Mouse (Mus musculus) forebrain, embryonic 13.5 days (tissue): Measurements from ENCODE around the gene Glce. TPM values are rescaled to one million over a fixed set of nuclear protein-coding genes. Genes with fewer than 3 reads are reported as not detected.
A peak's percentile ranks its signal among the peaks of the same experiment; 100 is the strongest.

ENCODE experiments used
- ATAC-seq: fragments of 200-750 bp; cut with Nextera tagmentation; 2 replicates; pipeline ENCODE4 v1.8.0; 2017
- H3K27ac ChIP-seq: fragments of 300-500 bp; sonication (generic); 2 replicates; pipeline ENCODE4 v1.5.1; 2015; ENCODE audit warnings: inconsistent platforms, mild to moderate bottlenecking, moderate library complexity
- H3K27me3 ChIP-seq: fragments of 300-500 bp; sonication (generic); 2 replicates; pipeline ENCODE4 v1.6.1; 2015; ENCODE audit warnings: mild to moderate bottlenecking, inconsistent platforms
- H3K36me3 ChIP-seq: fragments of 300-500 bp; sonication (generic); 2 replicates; pipeline ENCODE4 v1.6.1; 2015; ENCODE audit warnings: mild to moderate bottlenecking, inconsistent platforms; ENCODE audit not compliant: poor library complexity, severe bottlenecking
- H3K4me1 ChIP-seq: fragments of 300-500 bp; sonication (generic); 2 replicates; pipeline ENCODE4 v1.6.1; 2015; ENCODE audit warnings: inconsistent platforms
- H3K4me2 ChIP-seq: fragments of 300-500 bp; sonication (generic); 2 replicates; pipeline ENCODE4 v1.6.1; 2015; ENCODE audit warnings: inconsistent platforms, mild to moderate bottlenecking, moderate library complexity
- H3K4me3 ChIP-seq: fragments of 300-500 bp; sonication (generic); 2 replicates; pipeline ENCODE4 v1.5.1; 2015; ENCODE audit warnings: mild to moderate bottlenecking, inconsistent platforms
- H3K9ac ChIP-seq: fragments of 300-500 bp; sonication (generic); 2 replicates; pipeline ENCODE4 v1.6.1; 2015; ENCODE audit warnings: mild to moderate bottlenecking, inconsistent platforms
- H3K9me3 ChIP-seq: fragments of 300-500 bp; sonication (generic); replicated peaks from 2 replicates; pipeline ENCODE4 v1.6.1; 2016; ENCODE audit warnings: inconsistent platforms
- WGBS: fragments of 180-500 bp; shearing (Covaris S2); methylation state at CpG from one replicate; pipeline ENCODE4 v1.1.7; 2015; 5-methylcytosine and 5-hydroxymethylcytosine counted together
- polyA plus RNA-seq: library from polyadenylated mRNA; unstranded; fragments of >200 nt; fragmentation: Nextera tagmentation; extraction: Ambion mirVana; gene quantifications from 2 replicates; pipeline ENCODE4 v1.2.1, GENCODE M21; 2015

The Glce gene
- polyA plus RNA-seq, 1 experiment from 2014 or later = 12.5 TPM

DNA sequence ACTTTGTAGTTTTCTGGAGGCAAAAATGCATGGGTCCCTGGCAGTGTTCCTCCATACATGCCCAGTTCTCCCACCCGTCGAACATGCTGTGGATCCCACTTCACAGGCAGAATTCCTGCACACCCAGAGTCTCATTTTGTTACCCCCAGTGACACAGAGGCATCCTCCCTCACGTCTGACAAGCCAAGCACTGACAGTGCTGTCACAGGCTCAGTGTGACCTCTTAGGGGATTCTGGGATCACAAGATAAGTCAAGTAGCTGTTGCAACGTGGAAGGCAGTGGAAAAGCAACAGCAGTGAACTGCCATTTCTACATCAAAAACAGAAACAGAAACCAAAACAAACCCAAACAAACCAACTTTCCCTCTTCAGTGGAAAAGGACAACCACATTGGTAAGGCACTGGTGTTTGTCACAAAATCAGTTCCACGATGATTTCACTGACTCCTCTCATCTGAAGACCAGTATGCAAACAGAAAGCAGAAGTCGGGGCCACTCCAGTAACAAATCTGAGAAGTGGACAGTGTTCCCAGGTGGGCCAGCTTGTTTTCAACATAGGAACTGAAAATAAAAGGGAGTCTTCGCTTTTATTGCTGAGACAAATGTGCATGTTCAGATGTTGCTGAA is 64.5 kb downstream of the Glce start:
- WGBS = 85% methylated on average over 7 of the region's 7 CpGs
- Histone ChIP-seq H3K9ac (no peak overlapping the region), H3K36me3 (no peaks in the 10 kb centered on the region), H3K4me2 (no peak overlapping the region), H3K4me1 (no peaks in the 10 kb centered on the region), H3K27me3 (no peaks in the 10 kb centered on the region), H3K9me3 (no peaks in the 10 kb centered on the region), H3K4me3 (no peak overlapping the region), H3K27ac (no peak overlapping the region)
- no peak for ATAC-seq

DNA sequence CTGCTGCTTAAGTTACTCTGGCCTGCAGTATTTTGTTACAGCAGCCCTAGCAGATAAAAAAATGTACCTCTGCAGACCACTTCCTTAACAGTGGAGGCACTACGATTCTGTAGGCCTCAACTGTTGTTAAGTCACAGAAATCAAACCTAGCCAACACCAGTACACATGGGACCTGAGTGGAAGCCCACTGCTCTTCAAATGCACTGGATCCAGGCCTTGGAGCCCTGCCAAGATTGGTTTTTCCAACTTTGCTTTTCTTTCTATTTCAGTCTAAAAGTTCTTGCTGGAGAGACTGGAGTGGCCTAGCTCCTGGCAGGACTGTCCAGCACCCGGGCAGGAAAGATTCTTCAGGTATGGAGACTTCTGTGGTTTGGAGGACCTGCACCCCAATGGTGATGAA is 66.2 kb downstream of the Glce start:
- no peak overlapping the region for H3K4me2 ChIP-seq
- H3K36me3 ChIP-seq = no peaks in the 10 kb centered on the region
- H3K4me1 ChIP-seq = no peaks in the 10 kb centered on the region
- no peaks in the 10 kb centered on the region for H3K9me3 ChIP-seq
- no peaks in the 10 kb centered on the region for H3K27me3 ChIP-seq
- no peak overlapping the region for H3K9ac ChIP-seq
- no peak overlapping the region for H3K27ac ChIP-seq
- H3K4me3 ChIP-seq = no peak overlapping the region
- ATAC-seq = no peak
- 96% methylated on average over 2 of the region's 2 CpGs for WGBS

DNA sequence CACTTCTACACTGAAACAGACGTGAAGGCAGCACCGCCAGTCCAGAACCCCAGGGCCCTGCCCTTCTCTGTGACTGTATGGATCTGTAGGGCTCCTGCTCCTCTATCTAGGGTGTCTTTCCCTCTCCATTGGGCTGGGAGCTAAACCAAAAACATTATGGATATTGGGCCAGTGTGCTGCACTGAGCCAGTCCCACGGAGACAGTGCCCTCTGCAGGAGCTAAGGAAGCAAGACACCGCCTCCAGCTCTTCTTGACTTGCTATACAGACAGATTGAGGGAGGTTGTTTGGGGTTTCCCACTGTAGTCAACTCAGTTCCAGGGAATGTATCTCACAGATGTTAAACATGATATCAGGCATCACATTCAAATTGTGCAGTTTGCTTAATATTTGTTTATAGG is 71.7 kb downstream of the Glce start:
- Histone ChIP-seq H3K4me2 (no peak overlapping the region), H3K27ac (no peak overlapping the region), H3K9me3 (no peaks in the 10 kb centered on the region), H3K36me3 (no peaks in the 10 kb centered on the region), H3K4me1 (no peaks in the 10 kb centered on the region), H3K4me3 (no peak overlapping the region), H3K9ac (no peak overlapping the region), H3K27me3 (no peaks in the 10 kb centered on the region)
- ATAC-seq = no peak
- 43% methylated on average over 4 of the region's 4 CpGs for WGBS

DNA sequence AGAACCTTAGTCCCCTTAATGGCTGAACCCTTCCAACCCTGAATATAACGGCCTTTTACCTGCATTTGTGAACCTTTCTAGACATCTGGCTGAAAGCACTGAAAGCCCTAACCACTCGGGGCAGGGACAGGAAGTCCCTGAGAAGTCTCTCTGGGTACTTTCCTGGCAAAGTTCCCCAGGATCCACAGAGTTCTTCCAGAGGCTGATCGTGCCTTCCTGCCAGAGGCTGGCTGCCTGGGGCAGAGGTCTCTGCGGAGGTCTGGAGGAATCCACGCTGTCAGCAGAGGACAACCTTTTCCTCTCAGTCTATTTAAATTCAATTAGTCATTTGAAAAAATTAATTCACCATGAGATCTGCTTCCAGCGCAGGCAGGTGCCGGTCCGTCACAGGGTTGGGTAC is 73.3 kb downstream of the Glce start:
- H3K4me3 ChIP-seq = no peak overlapping the region
- no peaks in the 10 kb centered on the region for H3K9me3 ChIP-seq
- ATAC-seq = no peak
- H3K4me1 ChIP-seq = no peaks in the 10 kb centered on the region
- H3K27ac ChIP-seq = no peak overlapping the region
- no peaks in the 10 kb centered on the region for H3K27me3 ChIP-seq
- H3K4me2 ChIP-seq = no peak overlapping the region
- 77% methylated on average over 8 of the region's 8 CpGs for WGBS
- H3K9ac ChIP-seq = no peak overlapping the region
- H3K36me3 ChIP-seq = no peaks in the 10 kb centered on the region

DNA sequence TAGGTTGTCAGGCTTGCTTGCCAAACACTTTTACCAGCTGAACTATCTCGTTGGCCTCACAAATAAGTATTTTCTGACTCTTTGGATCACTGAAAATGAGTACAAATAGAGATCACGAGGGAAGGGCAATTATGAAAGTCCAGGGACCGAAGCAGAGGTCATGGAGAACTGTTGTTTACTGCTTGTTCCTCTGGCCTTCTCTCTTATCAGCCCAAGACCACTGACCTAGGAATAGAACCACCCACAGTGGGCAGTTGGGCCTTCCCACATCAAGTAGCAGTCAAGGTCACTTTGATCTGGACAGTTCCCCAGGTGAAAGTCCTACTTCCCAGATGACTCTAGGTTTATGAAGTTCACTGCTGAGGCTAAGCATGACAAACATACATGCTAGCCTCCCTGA is 80.3 kb downstream of the Glce start:
- 77% methylated on average over 3 of the region's 3 CpGs for WGBS
- Histone ChIP-seq H3K27me3 (no peaks in the 10 kb centered on the region), H3K36me3 (no peaks in the 10 kb centered on the region), H3K9me3 (no peaks in the 10 kb centered on the region), H3K9ac (no peak overlapping the region), H3K4me2 (no peak overlapping the region), H3K4me1 (no peaks in the 10 kb centered on the region), H3K4me3 (no peak overlapping the region), H3K27ac (no peak overlapping the region)
- no peak for ATAC-seq

- ATAC-seq = peak; percentile 69
- 7% methylated on average over 20 of the region's 20 CpGs for WGBS
Measured at GRCm38 (mm10) chr9:62040008-62040608, 82.3 kb downstream of the Glce start.

GRCm38 (mm10) chr9:62035806-62036205 is 86.6 kb downstream of the Glce start:
- Histone ChIP-seq H3K4me3 (no peak overlapping the region), H3K4me2 (no peak overlapping the region), H3K9me3 (no peaks in the 10 kb centered on the region), H3K27ac (no peak overlapping the region), H3K9ac (no peak overlapping the region), H3K27me3 (no peaks in the 10 kb centered on the region), H3K36me3 (no peaks in the 10 kb centered on the region), H3K4me1 (no peaks in the 10 kb centered on the region)
- ATAC-seq = no peak
- 70% methylated on average over 1 of the region's 1 CpGs for WGBS

More at GRCm38 (mm10) chr9:62040008-62040608, 82.3 kb downstream of the Glce start:
- Histone ChIP-seq H3K4me1 (no peaks in the 10 kb centered on the region), H3K4me3 (0 out of 2 replicates have a peak overlapping the region, but pooled peaks have one; percentile 1), H3K27ac (no peak overlapping the region), H3K9ac (0 out of 2 replicates have a peak overlapping the region, but pooled peaks have one; percentile 26), H3K27me3 (no peaks in the 10 kb centered on the region), H3K4me2 (peak overlapping the region; percentile 41), H3K36me3 (no peaks in the 10 kb centered on the region), H3K9me3 (no peaks in the 10 kb centered on the region)

DNA sequence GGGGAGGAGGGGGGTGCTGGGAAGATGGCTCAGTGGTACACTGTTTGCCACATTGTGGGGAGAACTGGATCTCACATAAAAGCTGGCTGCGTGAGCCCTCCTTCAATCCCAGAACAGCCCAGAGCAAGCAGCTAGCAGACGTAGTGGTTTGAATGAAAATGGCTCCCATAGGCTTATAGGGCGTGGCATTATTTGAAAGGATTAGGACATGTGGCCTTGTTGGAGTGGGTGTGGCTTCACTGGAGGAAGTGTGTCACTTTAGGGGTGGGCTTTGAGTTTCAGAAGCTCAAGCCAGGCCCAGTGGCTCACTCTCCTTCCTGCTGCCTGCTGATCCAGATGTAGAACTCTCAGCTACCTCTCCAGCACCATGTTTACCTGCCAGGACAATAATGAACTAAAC is 90.2 kb downstream of the Glce start:
- Histone ChIP-seq H3K9ac (no peak overlapping the region), H3K27me3 (peaks cover 14% of the 10 kb centered on the region), H3K36me3 (no peaks in the 10 kb centered on the region), H3K4me2 (no peak overlapping the region), H3K9me3 (no peaks in the 10 kb centered on the region), H3K27ac (no peak overlapping the region), H3K4me3 (no peak overlapping the region), H3K4me1 (no peaks in the 10 kb centered on the region)
- WGBS = 86% methylated on average over 3 of the region's 3 CpGs
- no peak for ATAC-seq

GRCm38 (mm10) chr9:62028072-62028471 is 94.4 kb downstream of the Glce start:
- no peak overlapping the region for H3K9ac ChIP-seq
- H3K4me1 ChIP-seq = peaks cover 8% of the 10 kb centered on the region
- no peak overlapping the region for H3K4me2 ChIP-seq
- 52% methylated on average over 3 of the region's 3 CpGs for WGBS
- no peak for ATAC-seq
- H3K27ac ChIP-seq = no peak overlapping the region
- H3K27me3 ChIP-seq = peaks cover 42% of the 10 kb centered on the region
- no peaks in the 10 kb centered on the region for H3K36me3 ChIP-seq
- no peak overlapping the region for H3K4me3 ChIP-seq
- no peaks in the 10 kb centered on the region for H3K9me3 ChIP-seq

GRCm38 (mm10) chr9:62026600-62026999 is 95.9 kb downstream of the Glce start, which contains the start of gene Paqr5:
Gene Paqr5, minus strand, starts transcription at chr9:62026856.
- peaks cover 8% of the 10 kb centered on the region for H3K4me1 ChIP-seq
- H3K9ac ChIP-seq = peak within 1 kb of the TSS; percentile 49
- H3K27ac ChIP-seq = no peak within 1 kb of the TSS
- peak; percentile 48; the same call in 1 of the 2 replicates for ATAC-seq
- no peaks in the 10 kb centered on the region for H3K9me3 ChIP-seq
- no peaks in the 10 kb centered on the region for H3K36me3 ChIP-seq
- H3K4me3 ChIP-seq = peak within 1 kb of the TSS; percentile 42
- H3K4me2 ChIP-seq = peak within 1 kb of the TSS; percentile 72
- H3K27me3 ChIP-seq = peaks cover 42% of the 10 kb centered on the region
- WGBS = under 1% methylated on average over 32 of the region's 32 CpGs

DNA sequence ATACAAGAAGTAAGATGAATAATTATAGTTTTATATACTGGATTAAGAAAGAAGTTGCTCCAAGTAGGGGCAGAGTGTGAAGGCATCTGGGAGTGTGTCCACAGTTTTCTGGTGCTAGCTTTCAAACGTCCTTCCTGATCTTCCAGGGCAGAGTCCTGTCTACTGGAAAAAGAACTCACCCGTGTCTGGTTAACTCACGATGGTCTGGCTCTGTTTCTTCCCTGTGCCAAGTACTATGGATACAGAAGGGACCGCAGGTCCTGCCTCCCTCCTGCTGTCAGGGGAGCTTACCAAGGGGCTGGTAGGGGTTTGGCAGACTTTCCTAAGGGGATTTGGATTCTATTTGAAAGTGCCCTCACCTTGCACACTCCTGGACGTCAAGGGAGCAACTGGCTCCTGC is 97.4 kb downstream of the Glce start:
- peaks cover 42% of the 10 kb centered on the region for H3K27me3 ChIP-seq
- no peak overlapping the region for H3K4me3 ChIP-seq
- no peaks in the 10 kb centered on the region for H3K36me3 ChIP-seq
- ATAC-seq = no peak
- no peak overlapping the region for H3K27ac ChIP-seq
- 35% methylated on average over 5 of the region's 5 CpGs for WGBS
- H3K4me1 ChIP-seq = peaks cover 8% of the 10 kb centered on the region
- H3K4me2 ChIP-seq = no peak overlapping the region
- no peak overlapping the region for H3K9ac ChIP-seq
- no peaks in the 10 kb centered on the region for H3K9me3 ChIP-seq

GRCm38 (mm10) chr9:62023879-62024278 is 98.6 kb downstream of the Glce start:
- peaks cover 41% of the 10 kb centered on the region for H3K27me3 ChIP-seq
- no peaks in the 10 kb centered on the region for H3K9me3 ChIP-seq
- no peak overlapping the region for H3K4me3 ChIP-seq
- no peaks in the 10 kb centered on the region for H3K36me3 ChIP-seq
- no peak overlapping the region for H3K4me2 ChIP-seq
- no peak overlapping the region for H3K27ac ChIP-seq
- peaks cover 8% of the 10 kb centered on the region for H3K4me1 ChIP-seq
- ATAC-seq = no peak
- WGBS = 52% methylated on average over 4 of the region's 4 CpGs
- no peak overlapping the region for H3K9ac ChIP-seq
